Mouse (Mus musculus) erythroid progenitor cell, adult 5-6 weeks (primary cell): ENCODE results near the gene Aldh3a2. TPM values are rescaled to one million over a fixed set of nuclear protein-coding genes. Genes with fewer than 3 reads are reported as not detected.

Experiments used
- ATAC-seq: replicated peaks from 2 replicates; pipeline ENCODE4 v1.8.0; 2016; ENCODE audit warnings: moderate number of reproducible peaks, mild to moderate bottlenecking, moderate TSS enrichment, inconsistent platforms; ENCODE audit not compliant: poor library complexity, low FRiP score, severe bottlenecking
- total RNA-seq, 2 experiments: library from RNA; stranded (forward) in 1 of 2; stranded (reverse) in 1 of 2; fragments of 150-400 nt in 1 of 2; fragments of 186-747, 209-891 nt in 1 of 2; gene quantifications; 2 replicates each; pipeline versions ENCODE4 v1.2.3 to v1.2.4; 2015 to 2017; ENCODE audit warnings: low replicate concordance in 2 of 2

Gene Aldh3a2
- total RNA-seq, 2 experiments from 2014 or later, result 6.4 to 23.5 TPM

DNA sequence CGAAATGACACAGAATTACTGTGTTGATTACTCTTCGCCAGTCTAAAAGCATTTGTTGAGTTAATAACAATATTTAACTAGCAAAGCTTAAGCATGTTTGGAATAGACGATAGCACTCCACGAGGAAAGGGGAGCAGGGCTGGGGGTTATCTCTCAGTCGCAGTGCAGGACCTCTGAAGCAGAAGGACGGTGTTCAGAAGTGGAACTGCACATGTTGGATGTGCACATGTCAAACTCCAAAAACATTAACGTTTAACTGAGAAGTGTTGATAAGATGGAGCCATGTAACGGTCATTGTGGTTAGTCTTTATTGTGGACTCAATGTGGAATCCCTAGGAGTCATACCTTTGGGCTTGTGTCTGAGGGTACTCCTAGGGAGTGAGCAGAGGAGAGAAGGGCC lies 7.8 kb upstream of the Aldh3a2 start:
- ATAC-seq, result no peak

DNA sequence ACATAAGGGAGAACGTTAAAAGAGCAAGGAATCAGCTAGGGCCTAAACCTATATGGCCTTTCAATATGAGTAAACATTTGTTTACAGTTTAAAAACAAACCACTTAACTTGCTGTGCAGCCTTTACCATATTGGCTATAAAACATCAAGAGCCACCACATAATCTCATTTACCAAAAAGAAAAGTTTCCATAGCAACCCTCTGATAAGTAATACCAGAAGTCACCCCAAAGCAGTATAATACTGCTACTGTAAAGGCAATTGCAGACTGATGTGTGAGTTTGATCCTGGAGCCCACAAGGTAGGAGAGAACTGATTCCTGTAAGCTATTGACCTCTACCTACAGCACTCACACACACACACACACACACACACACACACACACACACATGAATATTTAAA lies 7.2 kb upstream of the Aldh3a2 start:
- ATAC-seq, result no peak

DNA sequence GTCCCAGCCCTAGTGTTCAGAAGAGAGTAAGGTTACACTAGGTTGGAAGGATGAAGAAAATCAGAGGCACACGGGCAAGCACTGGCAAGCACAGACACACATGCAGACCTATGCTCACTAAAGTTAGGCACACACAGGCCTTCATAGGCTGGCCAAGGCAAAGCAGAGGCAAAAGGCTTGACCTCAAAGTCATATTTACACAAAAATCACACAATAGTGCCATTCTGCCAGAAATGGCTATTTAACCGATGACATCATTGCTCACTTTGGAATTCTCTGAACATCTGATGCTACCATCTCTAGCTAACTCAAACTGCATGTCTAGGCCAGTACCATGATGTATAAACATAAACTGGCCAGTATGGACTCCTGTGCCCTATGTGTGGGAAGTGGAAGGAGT lies 6.7 kb upstream of the Aldh3a2 start:
- no peak for ATAC-seq

DNA sequence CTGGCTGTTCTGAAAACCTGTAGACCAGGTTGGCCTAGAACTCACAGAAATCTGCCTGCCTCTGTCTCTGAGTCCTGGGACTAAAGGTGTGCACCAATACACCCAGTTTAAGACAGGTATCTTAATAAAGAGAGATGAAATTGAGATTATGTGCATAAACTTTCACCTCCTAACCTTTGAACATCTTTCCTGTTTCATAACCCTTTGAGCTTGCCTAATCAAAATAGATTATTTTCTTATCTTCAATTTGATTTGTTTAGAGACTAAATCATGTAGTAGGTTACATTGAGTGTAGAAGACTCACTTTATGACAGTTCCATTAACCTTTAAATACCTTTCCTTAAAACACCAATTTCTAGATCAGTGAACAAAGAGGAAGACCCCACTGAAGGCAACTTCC lies 4.3 kb upstream of the Aldh3a2 start:
- ATAC-seq, result no peak

DNA sequence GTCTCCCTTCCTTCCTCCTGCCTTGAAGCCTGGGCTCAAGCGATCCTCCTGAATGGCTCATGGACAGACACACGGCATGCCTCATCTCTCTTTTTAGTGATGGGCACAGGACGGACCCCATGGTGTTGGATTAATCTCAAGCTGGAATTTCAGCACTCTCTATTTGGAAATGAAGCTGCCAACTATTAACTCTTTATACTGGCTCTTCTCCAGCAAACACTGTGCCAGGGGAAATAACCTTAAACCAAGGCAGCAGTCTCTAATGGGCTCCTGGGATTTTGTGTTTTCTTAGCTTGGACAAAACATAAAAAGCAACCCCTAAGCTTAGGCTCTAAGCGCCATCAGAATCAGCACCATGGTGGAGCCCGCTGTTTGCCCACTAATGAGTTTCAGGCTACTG lies 3.1 kb upstream of the Aldh3a2 start:
- no peak for ATAC-seq

DNA sequence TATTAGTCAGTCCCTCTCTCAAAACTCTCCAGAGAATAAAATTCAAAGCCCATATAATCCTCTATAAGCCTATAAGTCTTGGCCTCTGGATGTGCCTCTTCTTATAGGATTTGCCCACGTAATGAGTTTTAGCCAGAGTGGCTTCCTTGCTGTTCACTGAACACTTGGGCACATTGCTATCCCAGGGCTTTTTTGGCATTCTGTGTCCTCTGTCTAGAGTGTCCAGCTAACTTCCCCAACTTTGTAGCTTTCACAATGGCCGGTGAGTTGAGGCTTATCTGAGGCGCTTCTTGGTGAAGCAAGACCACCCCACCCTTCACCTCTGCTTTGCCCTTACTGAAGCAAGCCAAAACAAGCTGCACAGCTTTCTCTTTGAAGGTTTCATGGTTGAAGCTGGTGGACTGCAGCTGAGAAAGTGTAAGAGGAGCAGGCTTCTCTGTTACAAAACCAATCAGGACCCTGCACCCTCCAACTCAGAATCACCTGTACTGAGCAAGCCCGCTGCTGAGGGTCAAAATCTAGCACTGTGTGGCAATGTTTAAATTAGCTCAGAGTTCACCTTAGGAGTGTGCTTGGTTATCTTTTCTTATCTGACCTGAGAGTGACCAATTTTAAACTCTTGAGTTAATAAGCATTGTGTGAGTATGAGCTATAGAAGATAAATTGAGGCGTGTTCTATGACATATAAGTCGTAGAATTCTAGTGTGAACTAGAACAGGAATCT lies 1.5 kb upstream of the Aldh3a2 start:
- ATAC-seq, result no peak

DNA sequence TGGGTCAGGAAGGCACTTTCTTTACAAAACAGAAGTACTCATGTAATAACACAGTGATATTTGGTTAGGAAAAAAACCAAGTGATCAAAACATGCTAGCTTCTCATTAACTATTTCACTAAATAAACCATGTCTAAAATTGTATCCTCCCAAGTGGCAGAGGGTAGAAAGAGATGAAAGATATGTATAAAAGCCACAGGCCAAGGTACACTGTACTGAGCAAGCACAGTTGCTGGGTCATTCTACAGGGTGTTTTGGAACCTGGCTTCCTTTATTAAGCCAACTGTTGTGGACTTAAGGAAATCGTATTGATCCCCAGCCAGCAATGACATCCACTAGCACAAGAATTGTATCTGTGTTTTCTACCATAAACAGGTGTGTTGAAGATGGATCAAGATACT lies 3.4 kb downstream of the Aldh3a2 start:
- no peak for ATAC-seq

DNA sequence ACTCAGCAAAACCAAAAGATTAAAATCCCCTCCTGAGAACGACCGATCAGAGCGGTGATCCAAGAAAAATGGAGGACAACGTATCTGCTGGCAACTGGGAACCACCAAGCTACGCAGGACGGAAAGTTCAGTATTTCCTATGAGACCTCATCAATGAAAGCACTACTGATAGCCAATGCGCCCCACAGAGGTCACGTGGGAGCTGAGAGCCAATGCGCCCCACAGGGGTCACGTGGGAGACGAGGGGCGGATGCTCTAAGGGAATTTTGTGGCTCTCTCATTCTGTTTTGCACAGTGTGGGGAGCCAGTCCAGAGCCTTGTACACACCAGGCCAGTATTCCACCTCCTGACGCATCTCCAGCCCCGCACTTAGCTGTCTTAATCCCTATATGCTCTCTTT lies 4.7 kb downstream of the Aldh3a2 start:
- ATAC-seq, result no peak

DNA sequence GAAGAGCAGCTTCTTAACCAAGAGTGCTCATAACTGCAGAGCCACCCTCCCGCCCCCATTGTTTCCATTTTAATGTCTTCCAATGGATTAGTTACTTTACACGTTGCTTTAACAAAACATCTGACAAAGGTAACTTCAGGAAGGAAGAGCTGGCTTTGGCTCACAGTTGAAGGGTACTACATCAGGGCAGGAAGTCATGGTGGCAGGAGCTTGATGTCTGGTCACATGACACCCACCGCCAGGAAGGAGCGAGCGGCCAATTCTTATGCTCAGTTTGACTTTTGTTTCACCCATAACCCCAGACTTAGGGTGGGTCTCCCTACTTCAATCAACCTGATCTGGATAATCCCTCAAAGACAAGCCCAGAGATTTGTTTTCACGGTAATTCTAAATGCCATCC lies 8.2 kb downstream of the Aldh3a2 start:
- no peak for ATAC-seq

DNA sequence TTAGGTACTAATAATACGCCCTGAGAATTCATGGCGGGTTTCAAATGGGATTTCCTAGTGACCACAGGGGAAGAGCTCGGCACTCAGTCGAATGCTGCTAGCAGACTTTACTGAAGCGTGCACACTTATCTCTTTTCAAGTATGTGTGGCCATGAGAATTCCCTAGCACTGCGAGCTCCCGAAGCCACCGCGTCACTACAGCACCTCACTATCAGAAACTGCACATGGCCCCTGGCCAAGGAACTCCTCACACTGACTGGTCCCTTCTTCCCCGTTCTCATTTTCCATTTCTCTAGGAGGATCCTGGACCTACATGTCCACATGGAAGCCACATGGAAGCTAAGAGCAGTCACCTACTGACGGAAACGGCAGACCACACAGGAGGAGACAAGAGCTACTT lies 14.5 kb downstream of the Aldh3a2 start:
- no peak for ATAC-seq

DNA sequence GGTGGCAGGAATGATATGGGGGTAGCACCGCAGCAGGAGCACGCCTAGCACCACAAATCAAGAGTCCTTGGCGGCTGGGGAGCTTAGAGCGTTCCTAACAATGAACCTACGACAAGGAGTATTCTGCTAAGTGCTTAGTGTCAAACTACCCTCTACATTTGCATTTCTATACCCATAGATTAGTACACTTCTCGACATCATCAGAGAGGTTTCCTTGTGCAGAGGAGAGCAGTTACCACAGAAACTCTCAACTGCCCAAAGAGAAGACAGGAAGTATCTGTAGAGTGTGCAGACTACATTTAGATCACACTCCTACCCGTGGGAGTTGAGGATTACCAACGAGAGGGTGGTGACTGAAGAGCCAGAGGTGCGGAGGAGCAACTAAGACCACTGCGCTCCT lies 15.5 kb downstream of the Aldh3a2 start:
- ATAC-seq, result no peak

DNA sequence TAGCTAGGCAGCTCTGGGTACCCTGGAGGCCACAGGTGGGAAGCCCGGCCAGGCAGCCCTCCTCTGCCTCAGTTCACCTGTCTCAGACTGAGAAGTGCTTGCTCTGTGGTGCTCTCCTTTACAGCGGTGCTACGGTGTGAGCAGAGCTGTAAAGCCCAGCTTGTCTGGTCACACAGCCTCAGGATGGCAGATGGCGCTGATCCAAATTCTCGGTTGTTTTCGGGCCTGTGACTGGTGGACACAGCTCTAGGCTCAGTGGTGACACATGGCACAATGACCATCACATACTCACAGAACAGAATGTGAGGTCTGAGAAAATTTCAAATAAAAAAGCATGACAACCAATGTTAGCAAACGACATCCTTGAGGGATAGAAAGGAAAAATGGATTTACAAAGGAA lies 22.9 kb downstream of the Aldh3a2 start:
- no peak for ATAC-seq

DNA sequence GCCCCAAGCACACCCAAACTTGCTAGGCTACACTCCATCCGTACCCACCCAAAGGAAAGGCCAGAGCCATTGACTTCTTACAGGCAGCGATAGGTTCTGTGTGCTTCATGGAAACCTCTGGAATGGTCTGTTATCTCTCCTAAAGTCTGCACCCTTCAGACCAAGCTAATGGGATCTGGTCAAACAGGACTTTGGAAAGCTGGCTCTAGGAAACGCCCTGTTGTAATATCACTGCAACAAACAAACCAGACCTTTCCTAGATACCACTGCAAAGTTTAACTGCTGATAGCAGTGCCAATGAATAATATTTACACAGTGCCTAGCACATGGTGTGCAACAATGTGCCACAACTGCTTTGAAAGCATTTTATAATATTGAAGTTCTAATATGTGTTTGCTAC lies 31.2 kb downstream of the Aldh3a2 start:
- no peak for ATAC-seq

DNA sequence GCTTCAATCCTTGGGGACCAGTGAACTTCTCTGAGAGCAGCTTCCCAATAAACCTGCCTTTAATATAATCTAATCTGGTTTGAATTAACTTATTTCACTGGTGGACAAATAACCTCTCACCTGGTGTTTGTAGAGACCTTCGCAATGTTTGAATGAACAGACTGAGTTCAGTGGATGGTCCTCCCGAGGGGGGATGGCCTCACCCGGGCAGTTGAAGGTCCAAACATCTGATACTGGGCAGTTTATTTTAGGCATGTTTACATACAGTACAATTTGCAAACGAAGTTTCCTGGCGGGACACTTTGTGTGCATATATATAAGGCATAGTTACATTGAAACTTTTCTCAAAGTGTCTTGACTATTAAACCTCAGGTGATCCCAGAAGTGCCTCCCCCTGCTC lies 33.1 kb downstream of the Aldh3a2 start:
- no peak for ATAC-seq

DNA sequence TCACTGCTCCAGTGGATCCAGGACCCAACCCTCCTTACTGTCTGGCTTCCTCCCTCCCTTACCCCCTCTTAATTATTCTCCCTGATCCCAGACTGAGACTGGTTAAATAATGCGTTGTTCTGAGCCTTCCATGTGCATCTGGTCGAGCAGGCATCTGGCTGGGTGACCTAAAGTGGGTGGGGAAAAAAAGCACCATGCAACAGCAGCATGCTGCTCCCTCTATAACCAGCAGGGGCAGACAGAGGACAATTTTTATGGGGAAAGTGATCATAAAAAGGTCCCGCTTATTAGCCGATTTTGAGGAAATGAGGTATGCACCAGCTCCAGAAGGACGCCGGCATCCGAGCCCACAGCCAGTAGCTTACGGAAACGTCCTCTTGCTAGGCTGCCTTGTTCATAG lies 35.9 kb downstream of the Aldh3a2 start:
- no peak for ATAC-seq

DNA sequence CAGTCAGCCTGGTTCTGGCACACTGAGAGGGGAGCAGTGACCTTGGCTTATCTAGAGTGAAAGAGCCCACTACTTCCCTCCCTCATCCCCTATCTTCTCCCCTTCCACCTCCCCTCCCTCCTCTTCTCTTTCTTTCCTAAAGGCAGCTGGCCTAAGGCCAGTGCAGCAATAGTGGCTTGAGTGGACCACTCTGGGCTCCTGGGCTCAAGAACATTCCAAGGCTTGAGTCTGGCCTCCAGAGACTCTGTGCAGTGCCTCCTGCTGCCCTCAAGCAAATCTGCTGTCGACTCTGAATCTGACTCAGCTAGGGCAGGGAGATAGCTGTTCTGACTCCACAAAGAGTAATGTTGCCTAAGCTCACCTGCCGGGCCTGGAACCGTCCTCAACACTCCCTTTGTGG lies 38.9 kb downstream of the Aldh3a2 start:
- no peak for ATAC-seq

DNA sequence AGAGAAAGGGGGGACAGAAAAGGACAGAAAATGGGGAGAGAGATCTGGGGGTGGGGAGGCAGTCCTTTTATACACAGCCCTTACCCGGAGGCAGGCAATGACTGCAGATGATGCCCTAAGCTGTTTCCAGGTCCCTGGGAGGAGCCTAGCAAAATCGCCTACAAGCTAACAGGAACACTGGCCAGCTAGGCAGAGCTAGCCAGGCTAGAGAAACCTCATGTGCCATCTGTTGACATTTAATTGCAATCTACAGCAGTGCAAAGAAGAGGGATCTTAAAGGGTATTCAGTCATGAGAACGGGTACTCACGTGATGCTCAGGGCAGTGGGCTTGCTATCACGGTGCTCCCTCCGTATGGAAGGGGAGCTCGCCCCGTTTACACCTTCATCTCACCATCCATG lies 39.4 kb downstream of the Aldh3a2 start:
- no peak for ATAC-seq

DNA sequence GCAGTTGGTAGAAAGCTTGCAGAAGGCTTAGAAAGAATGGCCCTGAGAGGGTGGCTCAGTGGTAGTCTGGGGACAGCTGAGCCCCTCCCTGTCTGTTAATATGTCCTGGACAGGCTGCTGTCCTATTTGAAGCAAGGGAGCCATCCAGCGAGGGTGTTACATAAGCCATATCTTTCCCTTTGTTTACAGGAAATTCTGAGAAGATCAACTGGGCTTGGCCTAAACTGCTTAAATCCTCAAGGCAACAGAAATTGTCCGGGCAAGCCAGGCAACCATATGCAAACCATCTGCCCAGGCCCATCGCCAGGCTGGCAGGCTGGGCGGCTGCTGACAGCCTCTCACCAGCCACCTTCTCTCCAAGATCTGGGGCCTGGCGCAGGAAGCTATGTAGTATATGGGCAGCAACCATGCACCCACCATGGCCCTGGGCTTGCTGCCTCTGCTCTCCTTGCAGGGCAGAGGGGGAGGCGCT lies 41.3 kb downstream of the Aldh3a2 start:
- no peak for ATAC-seq

DNA sequence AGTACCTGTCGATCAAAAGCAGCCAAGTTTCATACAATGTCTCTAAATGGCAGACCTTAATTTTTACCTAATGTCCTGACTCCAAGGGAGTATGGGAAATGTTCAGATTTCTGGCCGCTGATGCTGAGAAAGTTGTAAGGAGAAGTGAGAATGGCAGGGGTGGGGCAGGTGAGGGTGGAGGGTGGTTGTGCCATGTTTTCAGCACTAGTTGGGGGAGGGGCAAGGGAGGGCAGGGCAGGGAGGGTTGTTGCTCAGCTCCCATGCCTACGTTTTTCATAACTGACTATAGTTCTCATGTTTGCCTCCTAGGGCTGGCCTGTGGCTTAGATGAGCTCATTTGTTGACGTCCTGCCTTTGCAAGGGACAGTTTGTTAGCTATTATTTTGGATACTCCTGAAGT lies 41.8 kb downstream of the Aldh3a2 start:
- ATAC-seq, result no peak

DNA sequence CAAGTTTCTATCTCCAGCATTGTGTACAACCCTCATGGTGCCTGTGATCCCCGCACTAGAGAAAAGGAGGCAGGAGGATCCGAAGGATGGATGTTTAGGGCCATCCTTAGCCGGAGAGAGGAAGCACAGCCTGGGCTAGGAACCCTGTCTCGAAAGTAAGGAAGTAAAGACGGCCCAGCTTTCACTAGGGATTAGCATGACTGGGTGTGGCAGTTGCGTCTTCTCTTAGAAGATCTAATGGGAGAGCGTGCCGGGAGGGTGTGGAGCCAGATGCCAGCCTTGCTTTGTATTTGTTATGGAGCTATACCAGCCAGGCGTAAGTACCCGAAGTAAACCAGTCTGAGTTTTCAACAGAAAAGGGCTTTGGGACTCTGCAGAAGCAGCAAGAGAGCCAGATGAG lies 42.4 kb downstream of the Aldh3a2 start:
- no peak for ATAC-seq

DNA sequence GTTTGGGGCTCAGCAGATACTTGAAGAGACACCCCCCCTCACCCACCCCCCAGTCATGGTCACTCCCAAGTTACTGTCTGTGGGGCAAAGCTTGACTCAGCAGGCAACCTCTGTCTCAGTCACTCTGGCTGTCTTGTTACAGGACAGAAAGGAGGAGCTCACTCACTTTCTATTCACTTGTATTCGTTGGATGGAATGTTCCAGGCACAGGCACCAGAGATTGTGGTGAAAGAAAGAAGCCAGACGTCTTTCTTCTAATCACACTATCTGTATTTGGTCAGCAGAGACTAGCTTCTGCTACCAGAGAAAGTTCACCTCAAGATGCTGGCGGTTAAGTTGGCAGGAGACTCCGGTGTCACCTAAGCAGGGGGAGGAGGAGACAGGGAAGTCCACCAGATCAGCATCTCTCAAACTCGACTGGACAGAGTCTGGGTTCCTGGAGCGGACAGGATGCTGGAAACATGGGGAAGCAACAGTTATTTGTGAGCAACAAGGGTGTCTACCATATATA lies 43.0 kb downstream of the Aldh3a2 start:
- no peak for ATAC-seq
